Mouse (Mus musculus) olfactory bulb, adult 2 months (tissue): ENCODE measurements around the gene Ptprcap. TPM values are rescaled to one million over a fixed set of nuclear protein-coding genes. Genes with fewer than 3 reads are reported as not detected.

ENCODE experiments used
- H3K27ac ChIP-seq: fragments of 200-500 bp; 2 replicates; pipeline ENCODE4 v1.5.1; 2012; ENCODE audit warnings: low read depth, low read length; ENCODE audit not compliant: insufficient read depth
- H3K4me1 ChIP-seq: fragments of 200-500 bp; 2 replicates; pipeline ENCODE4 v1.6.1; 2012; ENCODE audit warnings: low read length; ENCODE audit not compliant: control insufficient read depth, insufficient read depth
- H3K4me3 ChIP-seq: fragments of 200-500 bp; 2 replicates; pipeline ENCODE4 v1.5.1; 2012; ENCODE audit warnings: mild to moderate bottlenecking, low read depth, low read length, moderate library complexity; ENCODE audit not compliant: insufficient read depth
- CTCF ChIP-seq: fragments of 200-500 bp; IDR thresholded peaks from 2 replicates; pipeline ENCODE4 v1.5.1; 2012; ENCODE audit warnings: low read depth, mild to moderate bottlenecking, low read length, moderate library complexity; ENCODE audit not compliant: insufficient read depth
- POLR2A ChIP-seq: fragments of 200-500 bp; IDR thresholded peaks from 2 replicates; pipeline ENCODE4 v1.6.1; 2012; ENCODE audit warnings: mild to moderate bottlenecking, low read depth, low read length, moderate library complexity; ENCODE audit not compliant: insufficient read depth
- WGBS: fragments of 180-500 bp; shearing (Covaris S2); methylation state at CpG from one replicate; pipeline ENCODE4 v1.1.7; 2018; 5-methylcytosine and 5-hydroxymethylcytosine counted together
- polyA plus RNA-seq: library from polyadenylated mRNA; stranded (reverse); fragments of >200 nt; gene quantifications from 2 replicates; pipeline ENCODE4 v1.2.4, GENCODE M21; 2012; ENCODE audit warnings: low replicate concordance; ENCODE audit not compliant: missing spikeins, insufficient read depth, insufficient read length

Gene Ptprcap
- polyA plus RNA-seq, 1 experiment, result not detected

GRCm38 (mm10) chr19:4122411-4123370, 30.7 kb upstream of the Ptprcap start:
- Histone ChIP-seq H3K4me3 (no peak overlapping the region), H3K27ac (no peak overlapping the region), H3K4me1 (peaks cover 15% of the 10 kb centered on the region)
- TF ChIP-seq CTCF, result no peak
- no peak for TF ChIP-seq POLR2A
- 85% methylated on average over 7 of the region's 7 CpGs for WGBS

DNA sequence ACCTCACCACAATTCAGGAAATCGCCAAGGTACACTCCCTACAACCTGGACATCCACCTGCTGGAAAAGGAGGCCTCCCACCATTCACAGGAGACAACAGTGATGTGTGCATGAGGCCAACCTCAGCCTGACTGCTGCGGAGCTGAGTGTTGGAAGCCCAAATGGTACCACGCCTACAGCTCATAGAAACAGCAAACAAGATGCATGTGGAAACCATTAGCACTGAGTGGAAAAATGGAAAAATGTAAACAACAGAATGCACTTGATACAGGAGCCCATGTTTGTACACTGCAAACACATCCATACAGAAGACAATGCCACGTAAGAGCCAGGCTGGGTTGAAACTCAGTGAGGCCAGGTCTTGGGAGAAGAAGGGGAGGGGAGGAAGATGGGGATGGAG, 29.0 kb upstream of the Ptprcap start:
- WGBS, result 80% methylated on average over 4 of the region's 4 CpGs
- H3K27ac ChIP-seq, result no peak overlapping the region
- no peak for TF ChIP-seq POLR2A
- no peak for TF ChIP-seq CTCF
- peaks cover 15% of the 10 kb centered on the region for H3K4me1 ChIP-seq
- H3K4me3 ChIP-seq, result no peak overlapping the region

- WGBS, result 2% methylated on average over 4 of the region's 4 CpGs
- H3K27ac ChIP-seq, result peak overlapping the region; percentile 68
- peaks cover 15% of the 10 kb centered on the region for H3K4me1 ChIP-seq
- H3K4me3 ChIP-seq, result peak overlapping the region; percentile 42
These were observed 28.1 kb upstream of the Ptprcap start for GRCm38 (mm10) chr19:4125268-4125667.

- WGBS, result under 1% methylated on average over 64 of the region's 64 CpGs
- TF ChIP-seq CTCF (peak; percentile 6; the same call in 1 of the 2 replicates), POLR2A (peak; percentile 70; the same call in 1 of the 2 replicates)
- Histone ChIP-seq H3K27ac (peak within 1 kb of the TSS; percentile 68), H3K4me1 (peaks cover 12% of the 10 kb centered on the region), H3K4me3 (peak within 1 kb of the TSS; percentile 77)
These were observed 27.4 kb upstream of the Ptprcap start, which contains the start of gene Aip for GRCm38 (mm10) chr19:4125741-4126696. Aip (minus strand) TSS chr19:4125858.

DNA sequence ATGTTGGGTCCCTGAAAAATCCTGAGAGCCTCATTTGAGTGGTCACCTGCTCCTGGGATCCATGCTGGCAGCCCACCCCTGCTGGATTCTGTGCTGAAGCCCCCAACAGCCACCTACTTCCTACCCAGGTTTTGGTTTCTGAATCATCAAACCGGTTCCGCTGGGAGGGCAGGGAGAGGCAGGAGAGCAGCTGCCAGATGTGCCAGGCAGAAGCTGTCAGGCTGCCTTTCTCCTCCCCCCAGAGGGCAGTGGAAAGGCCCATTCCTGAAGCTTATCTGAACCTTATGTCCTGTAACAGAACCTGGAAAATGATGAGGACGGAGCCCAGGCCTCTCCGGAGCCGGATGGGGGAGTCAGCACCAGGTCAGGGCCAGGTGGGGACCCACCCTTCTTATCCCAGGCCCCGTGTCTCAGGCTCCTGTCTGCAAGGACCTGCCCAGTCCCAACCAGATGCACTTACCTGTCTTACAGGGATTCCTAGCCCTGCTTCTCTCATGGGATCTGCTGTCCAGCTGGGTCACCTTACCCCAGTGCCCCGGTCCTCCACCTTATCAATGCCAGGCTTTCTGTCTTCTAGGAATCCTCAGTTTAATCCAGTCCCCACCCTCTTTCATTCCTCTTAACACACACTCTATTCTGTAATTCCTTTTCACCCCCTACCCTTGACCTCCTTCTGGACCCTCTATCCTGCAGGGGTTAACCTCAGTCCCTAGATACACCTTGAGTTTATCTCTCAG, 26.5 kb upstream of the Ptprcap start:
- TF ChIP-seq POLR2A, result no peak
- no peak for TF ChIP-seq CTCF
- WGBS, result 58% methylated on average over 7 of the region's 7 CpGs
- Histone ChIP-seq H3K4me3 (peak overlapping the region; percentile 77), H3K27ac (no peak overlapping the region), H3K4me1 (peaks cover 12% of the 10 kb centered on the region)

DNA sequence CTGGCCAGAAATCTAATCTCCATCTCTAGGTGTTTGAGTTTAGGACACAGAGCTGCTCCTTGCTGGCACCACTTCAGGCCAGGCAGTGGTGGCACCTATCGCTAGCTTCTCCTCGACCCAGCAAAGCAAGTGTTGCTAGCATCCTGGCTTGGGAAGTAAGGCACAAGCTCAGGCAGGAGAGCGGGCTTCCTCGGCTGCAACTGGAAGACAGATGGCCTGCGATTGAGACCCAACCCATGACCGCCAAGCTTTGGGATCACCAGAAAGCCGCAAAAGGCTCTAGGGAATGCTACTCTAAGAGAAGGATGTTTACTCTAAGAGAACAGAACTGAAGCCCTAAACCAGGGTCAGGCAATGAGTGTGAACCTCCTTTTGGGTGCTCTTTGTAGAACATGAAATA, 23.9 kb upstream of the Ptprcap start:
- H3K4me3 ChIP-seq, result no peak overlapping the region
- TF ChIP-seq POLR2A (no peak), CTCF (no peak)
- H3K4me1 ChIP-seq, result peaks cover 12% of the 10 kb centered on the region
- WGBS, result 91% methylated on average over 7 of the region's 7 CpGs
- no peak overlapping the region for H3K27ac ChIP-seq

- 93% methylated on average over 4 of the region's 4 CpGs for WGBS
These were observed 23.3 kb upstream of the Ptprcap start for GRCm38 (mm10) chr19:4130106-4130505.

DNA sequence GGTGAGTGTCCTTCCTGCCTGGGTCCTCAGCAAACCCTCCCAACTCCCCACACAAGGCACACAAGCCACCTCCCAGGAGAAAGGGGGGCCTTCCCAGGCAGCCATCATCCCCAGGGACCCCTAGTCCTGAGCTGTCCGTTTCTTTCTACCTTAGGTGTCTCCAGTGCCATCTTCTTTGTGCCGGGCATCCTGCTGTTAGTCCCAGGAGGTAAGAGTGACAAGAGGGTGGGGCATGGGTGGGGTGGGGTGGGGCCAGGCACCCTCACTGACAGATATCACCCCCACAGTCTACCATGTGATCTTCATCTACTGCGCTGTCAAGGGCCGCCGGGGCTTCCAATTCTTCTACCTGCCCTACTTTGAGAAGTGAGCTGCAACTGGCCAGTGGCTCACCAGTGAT, 22.3 kb upstream of the Ptprcap start:
- H3K4me3 ChIP-seq, result no peak overlapping the region
- H3K4me1 ChIP-seq, result peaks cover 12% of the 10 kb centered on the region
- no peak overlapping the region for H3K27ac ChIP-seq
- TF ChIP-seq POLR2A (no peak), CTCF (no peak)
- 86% methylated on average over 5 of the region's 5 CpGs for WGBS

More at GRCm38 (mm10) chr19:4130106-4130505, 23.3 kb upstream of the Ptprcap start:
- TF ChIP-seq POLR2A (no peak), CTCF (no peak)
- no peak overlapping the region for H3K4me3 ChIP-seq
- peaks cover 12% of the 10 kb centered on the region for H3K4me1 ChIP-seq
- H3K27ac ChIP-seq, result no peak overlapping the region
